Mouse (Mus musculus) lung, adult 2 months (tissue): Measurements from ENCODE around the gene Smim24. TPM values are rescaled to one million over a fixed set of nuclear protein-coding genes. Genes with fewer than 3 reads are reported as not detected.

ENCODE experiments used
- DNase-seq: peaks from one replicate; pipeline ENCODE4 v3.0.0; 2022
- H3K4me1 ChIP-seq: fragments of 200-500 bp; 2 replicates; pipeline ENCODE4 v1.6.1; 2011; ENCODE audit warnings: low read length; ENCODE audit not compliant: control insufficient read depth, insufficient read depth
- H3K4me3 ChIP-seq: fragments of 200-500 bp; replicated peaks from 2 replicates; pipeline ENCODE3; 2011; ENCODE audit warnings: low read depth, mild to moderate bottlenecking, control low read depth, low read length; ENCODE audit errors: extremely low read depth
- CTCF ChIP-seq: fragments of 200-500 bp; IDR thresholded peaks from 2 replicates; pipeline ENCODE4 v1.5.1; 2011; ENCODE audit warnings: mild to moderate bottlenecking, low read length, control low read depth; ENCODE audit not compliant: insufficient read depth
- POLR2A ChIP-seq: fragments of 200-500 bp; IDR thresholded peaks from 2 replicates; pipeline ENCODE4 v1.6.1; 2011; ENCODE audit warnings: low read depth, mild to moderate bottlenecking, control low read depth, low read length, borderline replicate concordance; ENCODE audit errors: extremely low read depth
- WGBS: fragments of 180-500 bp; shearing (Covaris S2); methylation state at CpG from one replicate; pipeline ENCODE4 v1.1.7; 2018; 5-methylcytosine and 5-hydroxymethylcytosine counted together
- polyA plus RNA-seq: library from polyadenylated mRNA; depleted of rRNA; stranded (reverse); fragments of >200 nt; gene quantifications from 2 replicates; pipeline ENCODE4 v1.2.3, GENCODE M21; 2012

The Smim24 gene
- polyA plus RNA-seq, 1 experiment: 8.8 TPM

GRCm38 (mm10) chr10:81399296-81399695 lies 6.4 kb downstream of the Smim24 start:
- TF ChIP-seq CTCF (no peak), POLR2A (no peak)
- WGBS: 92% methylated on average over 5 of the region's 5 CpGs
- DNase-seq: no peak
- no peak overlapping the region for H3K4me3 ChIP-seq
- H3K4me1 ChIP-seq: peaks cover 19% of the 10 kb centered on the region

GRCm38 (mm10) chr10:81399798-81400308 lies 7.0 kb downstream of the Smim24 start:
- H3K4me3 ChIP-seq: no peak overlapping the region
- H3K4me1 ChIP-seq: peaks cover 24% of the 10 kb centered on the region
- 85% methylated on average over 18 of the region's 18 CpGs for WGBS
- no peak for DNase-seq
- no peak for TF ChIP-seq CTCF
- TF ChIP-seq POLR2A: no peak

- WGBS: 68% methylated on average over 22 of the region's 22 CpGs
- Histone ChIP-seq H3K4me1 (peaks cover 30% of the 10 kb centered on the region), H3K4me3 (no peak overlapping the region)
- TF ChIP-seq CTCF: no peak
- TF ChIP-seq POLR2A: no peak
- DNase-seq: no peak
Observed at GRCm38 (mm10) chr10:81400371-81401204, 7.7 kb downstream of the Smim24 start.

GRCm38 (mm10) chr10:81401205-81401520 lies 8.3 kb downstream of the Smim24 start:
- TF ChIP-seq POLR2A (no peak), CTCF (no peak)
- Histone ChIP-seq H3K4me1 (peaks cover 31% of the 10 kb centered on the region), H3K4me3 (no peak overlapping the region)
- no peak for DNase-seq
- WGBS: 46% methylated on average over 10 of the region's 10 CpGs

GRCm38 (mm10) chr10:81401521-81402226 lies 8.8 kb downstream of the Smim24 start:
- 11% methylated on average over 18 of the region's 18 CpGs for WGBS
- no peak for TF ChIP-seq CTCF
- no peak for TF ChIP-seq POLR2A
- no peak overlapping the region for H3K4me3 ChIP-seq
- DNase-seq: peak; percentile 60
- peaks cover 34% of the 10 kb centered on the region for H3K4me1 ChIP-seq

GRCm38 (mm10) chr10:81402227-81402765 lies 9.4 kb downstream of the Smim24 start:
- TF ChIP-seq POLR2A (no peak), CTCF (no peak)
- no peak overlapping the region for H3K4me3 ChIP-seq
- peaks cover 38% of the 10 kb centered on the region for H3K4me1 ChIP-seq
- DNase-seq: no peak
- WGBS: 40% methylated on average over 7 of the region's 7 CpGs

- TF ChIP-seq POLR2A: no peak
- TF ChIP-seq CTCF: no peak
- 79% methylated on average over 10 of the region's 10 CpGs for WGBS
- H3K4me1 ChIP-seq: peaks cover 49% of the 10 kb centered on the region
- no peak overlapping the region for H3K4me3 ChIP-seq
- DNase-seq: no peak
Observed at GRCm38 (mm10) chr10:81403511-81403910, 10.7 kb downstream of the Smim24 start.

GRCm38 (mm10) chr10:81404082-81404481 lies 11.2 kb downstream of the Smim24 start:
- TF ChIP-seq POLR2A (no peak), CTCF (no peak)
- Histone ChIP-seq H3K4me1 (peaks cover 55% of the 10 kb centered on the region), H3K4me3 (no peak overlapping the region)
- DNase-seq: no peak
- 45% methylated on average over 9 of the region's 9 CpGs for WGBS

- whole genome bisulfite sequencing: 40% methylated on average over 18 of the region's 18 CpGs
- no peak for TF ChIP-seq CTCF
- no peak for TF ChIP-seq POLR2A
- Histone ChIP-seq H3K4me1 (peaks cover 60% of the 10 kb centered on the region), H3K4me3 (no peak overlapping the region)
- peak; percentile 30 for DNase-seq
Observed at GRCm38 (mm10) chr10:81404720-81405119, 11.9 kb downstream of the Smim24 start.
